Mouse (Mus musculus) frontal cortex, adult 2 months (tissue): ENCODE measurements around the gene Nxf1. TPM values are rescaled to one million over a fixed set of nuclear protein-coding genes. Genes with fewer than 3 reads are reported as not detected.
"Not testable (repeated sequence)": the region's sequence is repeated elsewhere in the genome, so short reads cannot be mapped to it uniquely, and the experiment has no call there.

Experiments
- DNase-seq, 2 experiments: peaks; one replicate each; pipeline ENCODE4 v3.0.0; 2022; ENCODE audit warnings: low spot score in 1 of 2; ENCODE audit errors: extremely low spot score in 1 of 2
- polyA plus RNA-seq: library from polyadenylated mRNA; depleted of rRNA; stranded (reverse); fragments of >200 nt; gene quantifications from 2 replicates; pipeline ENCODE4 v1.2.3, GENCODE M21; 2012; rRNA removed

Nxf1 gene
- 128 and 139 TPM in 2 replicates for polyA plus RNA-seq

GRCm38 (mm10) chr19:8756635-8757387, at the start of gene Nxf1:
TSS of gene Nxf1 (plus strand) at chr19:8757073.
- DNase-seq, result peak; percentile 68 to 95

- no peak for DNase-seq
Observed at GRCm38 (mm10) chr19:8708954-8709353, 47.9 kb upstream of the Nxf1 start.

- DNase-seq, result peak in 1 of 2 experiments; percentile 52
Observed at GRCm38 (mm10) chr19:8710057-8710456, 46.8 kb upstream of the Nxf1 start.

GRCm38 (mm10) chr19:8711506-8711905, 45.4 kb upstream of the Nxf1 start:
- DNase-seq, result no peak

- no peak for DNase-seq
Observed at GRCm38 (mm10) chr19:8711949-8712869, 44.7 kb upstream of the Nxf1 start.

GRCm38 (mm10) chr19:8712870-8713305, 44.0 kb upstream of the Nxf1 start:
- DNase-seq, result peak in 1 of 2 experiments; percentile 72

- peak; percentile 83 to 96 for DNase-seq
Observed at GRCm38 (mm10) chr19:8713306-8713996, 43.4 kb upstream of the Nxf1 start.

- DNase-seq, result no peak
Observed at GRCm38 (mm10) chr19:8713997-8714652, 42.7 kb upstream of the Nxf1 start.

GRCm38 (mm10) chr19:8714653-8715481, 42.0 kb upstream of the Nxf1 start:
- no peak for DNase-seq

- no peak for DNase-seq
Observed at GRCm38 (mm10) chr19:8715868-8716766, 40.8 kb upstream of the Nxf1 start.

GRCm38 (mm10) chr19:8716767-8717475, 40.0 kb upstream of the Nxf1 start:
- no peak for DNase-seq

GRCm38 (mm10) chr19:8718357-8718756, 38.5 kb upstream of the Nxf1 start:
- DNase-seq, result peak in 1 of 2 experiments; percentile 54

- not testable (repeated sequence) for DNase-seq
Observed at GRCm38 (mm10) chr19:8719037-8719436, 37.8 kb upstream of the Nxf1 start.

GRCm38 (mm10) chr19:8721378-8721777, 35.5 kb upstream of the Nxf1 start:
- no peak for DNase-seq

GRCm38 (mm10) chr19:8722021-8722420, 34.9 kb upstream of the Nxf1 start:
- no peak for DNase-seq

GRCm38 (mm10) chr19:8722559-8722906, 34.3 kb upstream of the Nxf1 start:
- DNase-seq, result no peak

GRCm38 (mm10) chr19:8722907-8723573, 33.8 kb upstream of the Nxf1 start, which contains the start of gene Slc3a2:
TSS of gene Slc3a2 (minus strand) at chr19:8723369.
- peak; percentile 97 to 99 for DNase-seq
